Mouse (Mus musculus): ENCODE measurements around the gene Zfp972. TPM values are rescaled to one million over a fixed set of nuclear protein-coding genes. Genes with fewer than 3 reads are reported as not detected.
A peak's percentile ranks its signal among the peaks of the same experiment; 100 is the strongest.
"Not testable (repeated sequence)": the region's sequence is repeated elsewhere in the genome, so short reads cannot be mapped to it uniquely, and the experiment has no call there.

Zfp972 gene
- polyA plus RNA-seq (2011; ENCODE audit: insufficient read length, low read depth, missing spikeins) = 1.5 TPM in 1 of 2 replicates, not detected in the other

DNA sequence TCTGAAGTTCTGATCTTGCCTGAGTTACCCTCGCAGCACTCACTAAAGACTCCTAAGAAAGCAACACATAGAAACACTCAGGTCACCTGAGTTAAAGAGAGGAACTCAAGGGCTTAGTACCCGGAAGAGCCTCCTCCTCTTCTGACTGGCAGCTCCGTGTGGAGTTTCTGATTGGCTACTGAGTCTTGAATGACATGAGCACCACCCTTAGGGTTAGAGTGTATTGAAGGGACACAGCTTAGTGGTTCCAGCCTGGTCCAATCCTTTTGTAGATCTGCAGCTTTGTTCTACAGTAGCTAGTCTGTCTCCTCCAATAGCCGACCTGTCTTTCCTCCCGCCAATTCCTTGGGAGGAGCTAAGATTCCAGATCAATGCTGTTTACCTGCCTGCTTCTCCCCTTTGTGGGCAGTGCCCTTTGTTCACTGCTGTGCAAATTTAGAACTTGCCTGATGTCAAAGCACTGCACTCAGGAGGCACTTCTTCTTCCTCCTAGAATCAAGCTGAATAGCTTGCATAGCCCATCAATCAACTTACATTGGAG is at the start of gene Zfp972:
Gene Zfp972, minus strand, starts transcription at position 51 of the 541 bp plus-strand sequence.
- H3K27ac ChIP-seq (ENCODE audit: insufficient read depth, low read length); H3K4me1 ChIP-seq (ENCODE audit: control insufficient read depth, insufficient read depth, low read length); H3K4me3 ChIP-seq (ENCODE audit: insufficient read depth, low read length): not testable (repeated sequence)

DNA sequence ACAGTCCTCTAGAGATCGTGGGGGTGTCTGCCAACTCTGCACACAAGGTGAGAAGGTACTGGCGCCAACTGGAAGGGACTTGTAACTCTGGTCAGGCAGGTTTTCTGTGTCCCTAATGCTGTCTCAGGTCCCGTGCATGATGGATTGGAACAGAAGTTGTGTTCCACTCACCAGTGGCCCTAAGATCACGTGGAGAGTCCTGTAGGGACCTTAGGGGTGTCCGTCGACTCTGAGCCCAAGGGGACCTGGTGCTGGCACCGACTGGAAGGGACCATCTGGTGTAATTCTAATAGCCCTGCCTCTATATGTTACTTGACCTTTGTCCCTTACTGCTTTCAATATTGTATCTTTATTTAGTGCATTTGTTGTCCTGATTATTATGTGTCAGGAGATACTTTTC is 49.4 kb upstream of the Zfp972 start:
- H3K4me3 ChIP-seq (ENCODE audit: insufficient read depth, low read length); H3K27ac ChIP-seq (ENCODE audit: insufficient read depth, low read length); H3K4me1 ChIP-seq (ENCODE audit: control insufficient read depth, insufficient read depth, low read length): not testable (repeated sequence)

GRCm38 (mm10) chr2:177957145-177957544 is 31.7 kb upstream of the Zfp972 start, which contains the start of gene Gm14326:
TSS of gene Gm14326 (minus strand) at chr2:177957297.
- H3K4me1 ChIP-seq (ENCODE audit: control insufficient read depth, insufficient read depth, low read length); H3K27ac ChIP-seq (ENCODE audit: insufficient read depth, low read length): not testable (repeated sequence)
- H3K4me3 ChIP-seq (ENCODE audit: insufficient read depth, low read length) = peak within 1 kb of the TSS; percentile 55
- peak; percentile 39; the same call in 1 of the 2 replicates for TF ChIP-seq POLR2A (IDR thresholded peaks at IDR 0.05; ENCODE audit: low read depth, low read length)

- H3K4me3 ChIP-seq (ENCODE audit: insufficient read depth, low read length) = peak overlapping the region; percentile 55
- H3K4me1 ChIP-seq (ENCODE audit: control insufficient read depth, insufficient read depth, low read length); H3K27ac ChIP-seq (ENCODE audit: insufficient read depth, low read length): not testable (repeated sequence)
These were observed 31.3 kb upstream of the Zfp972 start for GRCm38 (mm10) chr2:177956734-177957133.

DNA sequence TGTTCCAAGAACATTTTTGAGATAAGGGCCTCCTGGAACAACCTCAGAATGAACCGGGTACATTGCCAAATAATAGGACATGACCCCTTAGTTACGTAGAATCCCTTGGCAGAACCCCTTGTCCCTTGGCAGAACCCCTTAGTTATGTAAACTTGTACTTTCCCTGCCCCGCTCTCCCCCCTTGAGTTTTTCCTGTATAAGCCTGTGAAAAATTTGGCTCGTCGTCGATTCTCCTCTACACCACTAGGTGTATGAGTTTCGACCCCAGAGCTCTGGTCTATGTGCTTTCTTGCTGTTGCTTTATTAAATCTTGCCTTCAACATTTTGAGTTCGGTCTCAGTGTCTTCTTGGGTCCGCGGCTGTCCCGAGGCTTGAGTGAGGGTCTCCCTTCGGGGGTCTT is 22.1 kb downstream of the Zfp972 start:
- not testable (repeated sequence) for H3K4me3 ChIP-seq (ENCODE audit: insufficient read depth, low read length)

DNA sequence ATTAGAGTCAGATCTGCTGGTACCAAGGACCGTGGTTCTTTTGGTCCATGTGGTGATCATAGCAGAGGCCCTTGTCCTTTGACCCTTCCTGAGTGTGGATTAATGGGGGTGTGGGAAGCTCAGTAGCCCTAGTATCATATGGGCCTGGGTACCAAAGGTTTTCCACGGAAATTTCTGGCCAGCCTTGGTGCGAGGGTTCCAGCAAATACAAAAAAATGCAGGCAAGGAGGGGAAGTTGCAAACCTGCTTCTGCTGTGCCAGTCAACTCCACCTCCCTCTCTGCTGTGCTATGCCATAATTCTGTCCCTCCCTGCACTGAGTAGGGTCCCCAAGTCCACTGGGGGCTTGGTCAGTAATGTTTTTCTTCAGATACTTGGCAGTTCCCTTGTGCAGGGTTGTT is 27.2 kb downstream of the Zfp972 start:
- not testable (repeated sequence) for H3K4me1 ChIP-seq (ENCODE audit: control insufficient read depth, insufficient read depth, low read length); H3K27ac ChIP-seq (ENCODE audit: insufficient read depth, low read length); H3K4me3 ChIP-seq (ENCODE audit: insufficient read depth, low read length)

More for the DNA sequence above, 22.1 kb downstream of the Zfp972 start:
- not testable (repeated sequence) for H3K27ac ChIP-seq (ENCODE audit: insufficient read depth, low read length); H3K4me1 ChIP-seq (ENCODE audit: control insufficient read depth, insufficient read depth, low read length)

- peak within 1 kb of the TSS; percentile 42 for H3K4me3 ChIP-seq (ENCODE audit: insufficient read depth, low read length)
- not testable (repeated sequence) for H3K27ac ChIP-seq (ENCODE audit: insufficient read depth, low read length); H3K4me1 ChIP-seq (ENCODE audit: control insufficient read depth, insufficient read depth, low read length)
These were observed 28.3 kb downstream of the Zfp972 start, which contains the start of gene Gm14327 for GRCm38 (mm10) chr2:177897046-177897578. TSS of gene Gm14327 (plus strand) at chr2:177897096.

GRCm38 (mm10) chr2:177887743-177888142 is 37.7 kb downstream of the Zfp972 start:
- H3K27ac ChIP-seq (ENCODE audit: insufficient read depth, low read length); H3K4me3 ChIP-seq (ENCODE audit: insufficient read depth, low read length); H3K4me1 ChIP-seq (ENCODE audit: control insufficient read depth, insufficient read depth, low read length): not testable (repeated sequence)

DNA sequence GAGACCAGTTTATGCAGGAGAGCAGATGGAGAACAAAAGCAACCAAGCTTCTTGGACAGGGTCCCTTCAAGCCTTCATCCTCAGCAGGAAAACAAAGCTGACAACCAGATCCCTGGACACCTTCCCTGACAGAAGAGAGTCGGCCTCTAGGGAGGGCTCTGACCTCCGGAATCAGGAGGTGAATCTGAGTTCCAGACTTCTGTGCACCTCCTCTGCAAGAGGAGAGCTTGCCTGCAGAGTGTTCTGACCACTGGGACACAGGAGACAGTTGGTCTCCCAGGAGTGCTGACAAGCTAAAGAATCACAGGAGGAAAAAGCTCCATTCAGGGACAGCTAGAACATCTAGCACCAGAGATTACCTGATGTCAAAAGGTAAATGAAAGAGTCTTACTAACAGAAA is 63.2 kb downstream of the Zfp972 start:
- not testable (repeated sequence) for H3K4me3 ChIP-seq (ENCODE audit: insufficient read depth, low read length); H3K4me1 ChIP-seq (ENCODE audit: control insufficient read depth, insufficient read depth, low read length); H3K27ac ChIP-seq (ENCODE audit: insufficient read depth, low read length)

Other genes with a start within 250 kb of the Zfp972 start
- 4.3 and 5.5 TPM in 2 replicates for gene Gm14322, start 166.3 kb downstream of the Zfp972 start, polyA plus RNA-seq (2011; ENCODE audit: insufficient read length, low read depth, missing spikeins)
- gene Gm14325, start 85.3 kb downstream of the Zfp972 start, polyA plus RNA-seq (2011; ENCODE audit: insufficient read length, low read depth, missing spikeins) = 65.0 and 81.6 TPM in 2 replicates
- 3.0 and 3.4 TPM in 2 replicates for gene Gm14327, start 28.5 kb downstream of the Zfp972 start, polyA plus RNA-seq (2011; ENCODE audit: insufficient read length, low read depth, missing spikeins)
- gene Gm14326, start 31.7 kb upstream of the Zfp972 start, polyA plus RNA-seq (2011; ENCODE audit: insufficient read length, low read depth, missing spikeins) = 15.4 and 18.0 TPM in 2 replicates
- 8.3 and 10.7 TPM in 2 replicates for gene Zfp971, start 97.7 kb upstream of the Zfp972 start, polyA plus RNA-seq (2011; ENCODE audit: insufficient read length, low read depth, missing spikeins)
- gene Zfp931, start 152.9 kb upstream of the Zfp972 start, polyA plus RNA-seq (2011; ENCODE audit: insufficient read length, low read depth, missing spikeins) = 6.9 and 7.8 TPM in 2 replicates
- gene Phactr3, start 193.4 kb upstream of the Zfp972 start, polyA plus RNA-seq (2011; ENCODE audit: insufficient read length, low read depth, missing spikeins) = not detected in 2 replicates